Mouse (Mus musculus) lung, postnatal 0 days (tissue): ENCODE results near the gene Gsta2. TPM values are rescaled to one million over a fixed set of nuclear protein-coding genes. Genes with fewer than 3 reads are reported as not detected.
A peak's percentile ranks its signal among the peaks of the same experiment; 100 is the strongest.
"Not testable (repeated sequence)": the region's sequence is repeated elsewhere in the genome, so short reads cannot be mapped to it uniquely, and the experiment has no call there.

ENCODE experiments used
- ATAC-seq: fragments of 200-750 bp; cut with Nextera tagmentation; 2 replicates; pipeline ENCODE4 v1.8.0; 2017; ENCODE audit warnings: moderate library complexity
- DNase-seq: peaks from one replicate; pipeline ENCODE4 v3.0.0-alpha.2; 2016; ENCODE audit warnings: low spot score
- H3K27ac ChIP-seq: fragments of 300-500 bp; sonication (generic); 2 replicates; pipeline ENCODE4 v1.5.1; 2014; ENCODE audit warnings: antibody characterized with exemption, mild to moderate bottlenecking, low read length, mixed read lengths
- H3K27me3 ChIP-seq: fragments of 300-500 bp; sonication (generic); replicated peaks from 2 replicates; pipeline ENCODE4 v1.6.1; 2014; ENCODE audit warnings: low read length, mixed read lengths; ENCODE audit not compliant: insufficient read depth
- H3K36me3 ChIP-seq: fragments of 300-500 bp; sonication (generic); 2 replicates; pipeline ENCODE4 v1.6.1; 2014; ENCODE audit warnings: low read length, mixed read lengths; ENCODE audit not compliant: insufficient read depth
- H3K4me1 ChIP-seq: fragments of 300-500 bp; sonication (generic); 2 replicates; pipeline ENCODE4 v1.6.1; 2014; ENCODE audit warnings: antibody characterized with exemption, low read depth, low read length, mixed read lengths; ENCODE audit not compliant: insufficient read depth
- H3K4me2 ChIP-seq: fragments of 300-500 bp; sonication (generic); replicated peaks from 2 replicates; pipeline ENCODE4 v1.6.1; 2014; ENCODE audit warnings: low read depth, mild to moderate bottlenecking, low read length, moderate library complexity, mixed read lengths
- H3K4me3 ChIP-seq: fragments of 300-500 bp; sonication (generic); 2 replicates; pipeline ENCODE4 v1.5.1; 2014; ENCODE audit warnings: low read depth, low read length
- H3K9ac ChIP-seq: fragments of 300-500 bp; sonication (generic); replicated peaks from 2 replicates; pipeline ENCODE4 v1.6.1; 2014; ENCODE audit warnings: low read depth, mild to moderate bottlenecking
- H3K9me3 ChIP-seq: fragments of 300-500 bp; sonication (generic); 2 replicates; pipeline ENCODE4 v1.6.1; 2016; ENCODE audit warnings: low read length, mixed read lengths
- CTCF ChIP-seq: IDR thresholded peaks from 2 replicates; pipeline ENCODE4 v1.5.1; 2016; ENCODE audit warnings: antibody characterized with exemption, mild to moderate bottlenecking
- EP300 ChIP-seq: IDR thresholded peaks from 2 replicates; pipeline ENCODE4 v1.6.1; 2016; ENCODE audit warnings: antibody characterized with exemption, mild to moderate bottlenecking, control low read depth
- WGBS: fragments of 180-500 bp; shearing (Covaris S2); extraction: QIAGEN DNeasy Blood & Tissue Kit; methylation state at CpG from one replicate; pipeline ENCODE4 v1.1.7; 2014; 5-methylcytosine and 5-hydroxymethylcytosine counted together
- polyA plus RNA-seq: library from polyadenylated mRNA; unstranded; fragments of >200 nt; fragmentation: Nextera tagmentation; extraction: Ambion mirVana; gene quantifications from 2 replicates; pipeline ENCODE4 v1.2.1, GENCODE M21; 2015

Gene Gsta2
- polyA plus RNA-seq, 1 experiment from 2014 or later, result 4.9 TPM

DNA sequence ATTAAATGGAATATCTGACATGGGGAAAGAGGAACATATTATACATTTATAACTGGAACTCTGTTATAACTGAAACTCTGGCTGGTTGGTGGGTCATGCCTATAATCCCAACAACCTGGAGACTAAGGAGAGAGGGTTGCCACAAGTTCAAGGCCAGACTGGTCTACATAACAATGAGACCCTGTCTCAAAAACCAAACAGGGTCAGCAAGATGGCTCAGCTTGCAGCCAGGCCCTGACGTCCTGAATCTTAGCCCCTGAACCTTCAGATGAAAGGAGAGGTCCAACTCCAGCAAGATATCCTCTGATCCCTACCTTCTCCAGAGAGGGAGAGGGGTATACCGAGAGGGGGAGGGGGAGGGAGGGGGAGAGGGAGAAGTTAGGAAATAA is 4.9 kb upstream of the Gsta2 start:
- ATAC-seq, result no peak

DNA sequence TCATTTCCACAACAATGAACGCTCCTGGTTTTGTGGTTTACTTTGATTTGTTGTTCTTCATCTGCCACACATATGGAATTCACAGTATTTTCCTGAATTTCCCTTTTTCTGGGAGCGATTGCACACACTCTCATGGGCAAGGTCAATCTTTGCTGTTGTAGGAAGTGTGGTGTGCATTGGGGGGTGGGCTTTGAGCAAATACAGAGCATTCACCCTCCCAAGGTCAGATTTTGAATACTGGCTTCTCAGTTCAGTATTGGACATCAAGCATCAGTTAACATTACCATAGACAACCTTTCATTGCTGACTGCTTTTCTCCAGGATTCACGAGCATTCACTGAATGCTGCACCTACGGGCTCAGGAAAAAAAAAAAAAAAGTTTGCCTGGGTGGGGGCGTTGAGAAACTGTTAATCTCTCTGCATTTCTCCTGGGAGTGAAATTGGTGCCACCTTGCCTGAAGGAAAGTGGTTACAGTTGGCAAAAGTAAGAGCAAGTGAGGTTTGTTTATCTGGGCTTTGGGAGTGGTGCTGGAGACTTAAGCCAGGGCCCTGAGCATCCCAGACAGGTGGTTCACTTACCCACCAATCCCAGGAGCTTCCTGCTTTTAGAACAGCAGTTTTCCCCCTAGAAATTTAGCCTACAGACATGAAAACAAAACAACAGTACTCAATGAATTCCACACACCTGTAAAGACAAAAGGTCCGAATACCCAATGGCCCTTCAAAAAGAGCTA is 4.3 kb upstream of the Gsta2 start:
- no peak overlapping the region for H3K9ac ChIP-seq
- H3K4me1 ChIP-seq, result no peaks in the 10 kb centered on the region
- TF ChIP-seq CTCF, result no peak
- TF ChIP-seq EP300, result no peak
- no peak overlapping the region for H3K27ac ChIP-seq
- WGBS, result 80% methylated on average over 6 of the region's 6 CpGs
- no peaks in the 10 kb centered on the region for H3K27me3 ChIP-seq
- no peaks in the 10 kb centered on the region for H3K36me3 ChIP-seq
- no peak overlapping the region for H3K4me3 ChIP-seq
- ATAC-seq, result no peak
- no peaks in the 10 kb centered on the region for H3K9me3 ChIP-seq
- DNase-seq, result no peak
- H3K4me2 ChIP-seq, result no peak overlapping the region

More for the DNA sequence above, 4.9 kb upstream of the Gsta2 start:
- 28% methylated on average over 2 of the region's 2 CpGs for WGBS
- H3K4me1 ChIP-seq, result no peaks in the 10 kb centered on the region
- no peak overlapping the region for H3K4me3 ChIP-seq
- no peak overlapping the region for H3K4me2 ChIP-seq
- no peak overlapping the region for H3K9ac ChIP-seq
- TF ChIP-seq EP300 (no peak), CTCF (no peak)
- no peaks in the 10 kb centered on the region for H3K9me3 ChIP-seq
- no peaks in the 10 kb centered on the region for H3K36me3 ChIP-seq
- H3K27ac ChIP-seq, result no peak overlapping the region
- H3K27me3 ChIP-seq, result no peaks in the 10 kb centered on the region
- no peak for DNase-seq

DNA sequence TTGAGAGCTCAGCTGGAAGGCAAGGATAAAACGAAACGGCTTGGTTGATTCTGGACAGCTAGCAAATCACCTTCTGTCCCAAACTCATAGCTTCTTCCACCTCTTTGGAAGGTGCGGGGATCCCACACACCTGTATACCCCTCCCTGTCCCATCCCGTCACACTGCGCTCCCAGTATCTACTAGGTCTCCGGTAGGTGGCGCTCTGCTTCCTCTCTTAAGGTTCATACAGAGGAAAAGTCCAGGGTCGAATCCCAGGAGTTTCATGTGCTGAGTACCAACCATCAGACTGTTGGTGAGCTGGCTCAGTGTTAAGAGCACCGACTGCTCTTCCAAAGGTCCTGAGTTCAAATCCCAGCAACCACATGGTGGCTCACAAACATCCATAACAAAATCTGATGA is 2.5 kb upstream of the Gsta2 start:
- ATAC-seq (peak; percentile 52; the same call in 1 of the 2 replicates), DNase-seq (peak; percentile 79)
- no peaks in the 10 kb centered on the region for H3K4me1 ChIP-seq
- no peaks in the 10 kb centered on the region for H3K36me3 ChIP-seq
- TF ChIP-seq CTCF (peak; percentile 84), EP300 (no peak)
- H3K9ac ChIP-seq, result no peak overlapping the region
- no peaks in the 10 kb centered on the region for H3K9me3 ChIP-seq
- WGBS, result 16% methylated on average over 9 of the region's 9 CpGs
- no peak overlapping the region for H3K4me3 ChIP-seq
- H3K4me2 ChIP-seq, result no peak overlapping the region
- H3K27ac ChIP-seq, result no peak overlapping the region
- H3K27me3 ChIP-seq, result no peaks in the 10 kb centered on the region

DNA sequence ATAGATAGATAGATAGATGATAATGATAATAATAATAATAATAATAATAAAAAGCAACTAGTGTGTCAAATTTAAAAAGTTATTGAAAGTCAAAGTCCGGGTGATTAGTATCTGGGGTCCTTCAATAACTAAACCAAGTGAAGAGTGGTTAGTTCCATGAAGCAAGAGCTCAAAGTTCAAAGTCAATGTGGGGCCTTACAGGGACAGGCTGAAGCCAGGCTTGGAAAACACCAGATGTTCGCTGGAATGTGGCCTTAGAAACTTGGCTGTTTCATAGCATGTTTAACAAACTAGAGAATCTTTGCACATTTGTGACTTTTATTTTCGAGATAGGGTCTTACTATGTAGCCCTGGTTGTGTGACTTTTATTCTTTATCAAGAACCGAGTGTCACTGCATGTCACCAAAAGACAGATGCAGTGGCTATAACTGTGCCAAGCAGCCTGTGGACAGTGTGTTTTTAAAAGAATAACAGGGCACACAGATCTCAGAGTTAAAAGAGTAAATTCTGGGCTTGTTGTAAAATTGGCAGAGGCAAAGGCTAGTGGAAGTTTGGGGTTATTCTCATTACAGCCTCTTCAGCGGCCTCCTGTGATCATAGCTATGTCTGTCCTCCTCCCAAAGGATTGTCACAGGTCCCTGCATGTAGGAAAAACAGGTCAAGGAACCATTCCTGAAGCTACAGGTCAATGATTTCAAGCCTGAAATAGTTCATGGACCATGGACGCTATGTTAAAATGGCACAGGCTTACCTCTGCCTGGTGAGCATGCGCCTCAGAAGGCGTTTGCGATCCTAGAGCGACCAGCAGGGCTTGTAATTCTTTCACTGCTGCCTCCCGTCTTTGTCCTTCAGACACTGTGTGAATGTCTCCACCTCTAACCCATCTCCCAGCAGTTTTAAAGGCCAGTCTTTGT is 666 bp downstream of the Gsta2 start:
- Histone ChIP-seq H3K27me3 (no peaks in the 10 kb centered on the region), H3K4me2 (no peak overlapping the region), H3K9ac (no peak overlapping the region), H3K4me3 (no peak overlapping the region), H3K36me3 (no peaks in the 10 kb centered on the region), H3K4me1 (no peaks in the 10 kb centered on the region), H3K9me3 (no peaks in the 10 kb centered on the region), H3K27ac (no peak overlapping the region)
- no peak for DNase-seq
- WGBS, result 77% methylated on average over 11 of the region's 11 CpGs
- TF ChIP-seq CTCF (no peak), EP300 (no peak)
- no peak for ATAC-seq

DNA sequence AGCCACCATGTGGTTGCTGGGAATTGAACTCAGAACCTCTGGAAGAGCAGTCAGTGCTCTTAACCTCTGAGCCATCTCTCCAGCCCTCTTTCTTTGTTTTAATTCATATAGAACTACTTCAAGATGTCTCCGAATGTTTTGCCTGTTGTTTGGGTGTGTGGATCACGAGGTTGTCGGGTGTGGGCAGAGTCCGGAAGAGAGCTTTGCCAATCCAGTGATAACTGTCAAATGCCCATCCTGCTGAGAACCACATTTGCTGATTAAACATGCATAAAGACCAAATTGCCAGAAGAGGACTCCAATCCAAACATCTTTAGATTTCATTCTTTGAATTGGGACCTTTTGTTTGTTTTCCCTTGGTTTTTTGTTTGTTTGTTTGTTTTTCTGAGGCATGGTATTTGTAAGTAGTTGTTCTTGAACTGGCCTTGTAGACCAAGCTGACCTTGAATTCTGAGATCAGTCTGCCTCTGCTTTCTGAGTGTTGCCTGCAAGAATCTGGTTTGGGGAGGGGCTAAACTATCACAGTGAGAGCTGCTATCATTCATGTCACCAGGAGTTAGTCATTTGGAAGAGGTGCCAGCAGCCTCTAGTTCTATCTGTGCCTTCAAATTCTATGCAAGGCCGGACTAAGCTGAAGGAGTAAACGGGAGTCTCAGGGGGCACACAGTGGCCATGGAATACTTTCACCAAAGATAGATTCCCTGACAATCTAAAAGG is 3.9 kb downstream of the Gsta2 start:
- no peak for ATAC-seq
- 70% methylated on average over 6 of the region's 6 CpGs for WGBS
- no peaks in the 10 kb centered on the region for H3K4me1 ChIP-seq
- H3K27ac ChIP-seq, result no peak overlapping the region
- no peak overlapping the region for H3K9ac ChIP-seq
- TF ChIP-seq CTCF, result no peak
- no peak for TF ChIP-seq EP300
- no peaks in the 10 kb centered on the region for H3K27me3 ChIP-seq
- no peak overlapping the region for H3K4me2 ChIP-seq
- H3K36me3 ChIP-seq, result no peaks in the 10 kb centered on the region
- DNase-seq, result no peak
- no peak overlapping the region for H3K4me3 ChIP-seq
- H3K9me3 ChIP-seq, result no peaks in the 10 kb centered on the region

DNA sequence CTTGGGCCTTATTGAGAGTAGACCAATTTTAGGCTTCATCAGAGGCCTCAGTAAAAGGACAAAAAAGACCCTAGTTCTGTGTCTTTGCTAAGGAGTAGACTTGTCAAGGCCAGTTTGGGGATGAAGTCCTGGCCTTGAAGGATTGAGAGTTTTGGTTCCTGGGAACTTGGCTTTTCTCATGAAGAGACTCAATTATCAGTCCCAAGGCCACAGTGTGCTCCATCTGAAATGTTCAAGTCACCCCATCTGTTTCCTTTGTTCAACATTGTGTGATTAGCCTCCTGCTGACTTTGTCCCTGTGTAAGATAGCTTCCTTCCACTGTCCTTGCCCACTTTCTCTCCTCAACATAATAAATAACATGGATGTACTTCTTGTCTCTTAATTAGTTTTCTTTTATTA is 5.6 kb downstream of the Gsta2 start:
- not testable (repeated sequence) for ATAC-seq, DNase-seq, H3K9me3 ChIP-seq, H3K27ac ChIP-seq, H3K36me3 ChIP-seq, H3K4me1 ChIP-seq, H3K27me3 ChIP-seq, H3K4me2 ChIP-seq, H3K9ac ChIP-seq, H3K4me3 ChIP-seq

DNA sequence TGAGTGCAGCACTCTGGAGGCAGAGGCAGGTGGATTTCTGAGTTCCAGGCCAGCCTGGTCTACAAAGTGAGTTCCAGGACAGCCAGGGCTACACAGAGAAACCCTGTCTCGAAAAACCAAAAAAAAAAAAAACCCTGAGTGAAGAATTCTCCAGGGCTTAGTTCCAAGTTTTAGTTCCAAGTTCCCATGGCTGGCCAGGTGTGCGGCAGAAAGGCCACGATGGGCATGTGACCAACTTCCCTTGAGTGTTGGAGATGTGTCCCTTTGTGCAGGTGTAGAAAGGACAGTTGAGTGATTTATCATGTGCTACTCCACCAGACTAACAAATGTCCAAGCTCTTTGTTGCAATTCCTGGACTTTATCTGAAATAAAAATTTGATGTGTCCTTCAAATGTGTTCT is 6.4 kb downstream of the Gsta2 start:
- not testable (repeated sequence) for H3K27ac ChIP-seq, H3K9ac ChIP-seq, H3K4me1 ChIP-seq, DNase-seq, H3K4me3 ChIP-seq, H3K4me2 ChIP-seq, H3K27me3 ChIP-seq, H3K9me3 ChIP-seq, ATAC-seq, H3K36me3 ChIP-seq
- WGBS, result 65% methylated on average over 3 of the region's 3 CpGs

DNA sequence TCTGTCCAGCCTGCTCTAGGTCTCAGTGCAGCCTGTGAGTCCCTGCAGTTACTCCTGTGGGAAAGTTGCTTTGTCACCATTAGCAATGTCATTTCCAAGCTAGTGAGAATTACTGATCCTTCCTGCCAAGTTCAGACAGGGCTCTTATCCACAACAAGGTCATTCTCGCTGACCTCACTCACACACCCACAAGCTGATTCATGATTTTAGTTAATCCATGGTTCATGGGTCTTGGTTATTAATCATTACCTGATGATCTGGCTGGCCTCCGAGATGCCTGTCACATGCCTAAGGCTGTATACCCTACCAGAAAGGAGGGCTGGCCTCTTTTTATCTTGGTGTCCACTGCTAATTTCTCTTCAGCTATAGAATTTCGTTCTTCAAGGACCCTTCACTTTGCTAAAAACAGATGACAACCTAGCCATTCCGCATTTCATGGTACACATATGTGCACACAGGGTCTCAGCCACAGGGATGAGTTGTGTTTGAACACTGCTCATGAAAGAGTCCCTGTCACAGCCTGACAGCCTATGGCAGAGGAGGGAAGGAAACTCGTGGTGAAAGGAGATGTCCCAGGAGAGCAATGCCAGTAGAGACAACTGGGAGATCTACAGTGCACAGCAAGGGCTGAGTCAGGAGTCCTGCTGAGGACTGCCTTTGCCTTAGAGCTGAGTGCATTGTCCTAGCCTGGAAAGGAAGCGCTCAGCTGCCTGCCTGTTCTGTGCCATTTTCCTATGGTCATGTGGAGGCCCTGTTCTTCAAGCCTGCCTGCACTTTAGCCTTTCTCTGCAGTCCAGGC is 7.2 kb downstream of the Gsta2 start:
- not testable (repeated sequence) for H3K36me3 ChIP-seq, H3K9me3 ChIP-seq, H3K4me3 ChIP-seq, H3K27ac ChIP-seq, H3K27me3 ChIP-seq, H3K4me1 ChIP-seq, H3K9ac ChIP-seq, ATAC-seq, DNase-seq, H3K4me2 ChIP-seq
- 55% methylated on average over 6 of the region's 6 CpGs for WGBS
